Mouse (Mus musculus): ENCODE results near the gene Gm9857.

The Gm9857 gene

DNA sequence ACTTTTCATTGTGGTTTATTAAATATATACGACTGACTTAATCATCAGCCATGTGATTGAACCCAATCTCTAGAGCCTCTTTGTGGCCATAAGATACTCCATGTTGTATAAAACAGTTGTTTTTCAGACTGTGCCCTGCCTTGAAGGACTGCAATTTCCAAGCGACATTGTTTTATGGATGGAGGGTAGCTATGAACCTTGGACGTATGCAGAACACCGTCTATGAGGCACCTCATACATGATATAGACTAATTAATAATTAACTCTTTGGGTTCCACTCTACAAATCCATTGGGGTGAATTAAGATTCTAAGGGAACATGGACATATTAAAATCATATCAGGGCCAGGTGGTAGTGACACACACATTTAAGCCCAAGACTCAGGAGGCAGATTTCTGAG, 14.6 kb downstream of the Gm9857 start:
- DNase-seq (ENCODE audit: low spot score) = no peak

DNA sequence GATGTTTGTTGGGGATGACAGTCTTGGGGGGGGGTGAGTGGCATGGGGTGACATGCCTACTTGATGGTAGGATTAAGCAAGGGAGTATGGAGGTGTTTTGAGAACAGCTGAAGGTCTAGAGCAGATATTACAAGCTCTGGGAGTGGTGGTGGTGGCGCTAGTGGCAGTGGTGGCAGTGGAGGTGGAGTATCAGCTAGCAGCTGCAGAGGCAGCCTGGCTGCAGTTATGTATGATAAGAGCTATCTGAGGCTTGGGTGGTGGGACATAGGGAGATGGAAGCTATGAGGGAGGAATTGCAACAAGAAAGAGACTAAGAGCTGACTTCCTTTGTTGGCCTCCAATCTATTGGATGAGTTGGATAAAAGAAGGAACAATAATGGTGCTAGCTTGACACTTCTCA, 18.4 kb downstream of the Gm9857 start:
- no peak for DNase-seq (ENCODE audit: low spot score)

- no peak for DNase-seq (ENCODE audit: low spot score)
These were observed 19.7 kb downstream of the Gm9857 start for GRCm38 (mm10) chr3:108920442-108921070.

- DNase-seq (ENCODE audit: low spot score) = no peak
These were observed 21.4 kb downstream of the Gm9857 start for GRCm38 (mm10) chr3:108918852-108919251.

GRCm38 (mm10) chr3:108917986-108918385, 22.3 kb downstream of the Gm9857 start:
- no peak for DNase-seq (ENCODE audit: low spot score)

- no peak for DNase-seq (ENCODE audit: low spot score)
These were observed 23.4 kb downstream of the Gm9857 start for GRCm38 (mm10) chr3:108916857-108917256.

DNA sequence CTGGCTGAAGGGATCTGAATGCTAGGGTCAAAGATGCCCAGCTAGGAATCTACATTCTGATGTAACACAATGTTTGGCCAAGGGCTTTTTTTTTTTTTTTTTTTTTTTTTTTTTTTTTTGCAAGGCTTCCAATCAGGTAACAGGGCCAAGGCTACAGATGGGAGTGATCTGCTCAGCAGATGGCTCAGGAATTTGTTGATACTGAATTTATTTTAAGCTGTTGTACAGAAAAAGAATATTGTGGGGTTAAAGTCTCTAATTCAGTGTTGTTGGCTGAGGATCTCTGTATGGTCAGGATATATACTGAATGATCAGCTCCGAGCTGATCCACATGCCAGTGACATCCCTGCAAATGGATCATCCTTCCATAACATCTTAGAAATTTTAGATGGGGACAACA, 24.2 kb downstream of the Gm9857 start:
- DNase-seq (ENCODE audit: low spot score) = no peak

DNA sequence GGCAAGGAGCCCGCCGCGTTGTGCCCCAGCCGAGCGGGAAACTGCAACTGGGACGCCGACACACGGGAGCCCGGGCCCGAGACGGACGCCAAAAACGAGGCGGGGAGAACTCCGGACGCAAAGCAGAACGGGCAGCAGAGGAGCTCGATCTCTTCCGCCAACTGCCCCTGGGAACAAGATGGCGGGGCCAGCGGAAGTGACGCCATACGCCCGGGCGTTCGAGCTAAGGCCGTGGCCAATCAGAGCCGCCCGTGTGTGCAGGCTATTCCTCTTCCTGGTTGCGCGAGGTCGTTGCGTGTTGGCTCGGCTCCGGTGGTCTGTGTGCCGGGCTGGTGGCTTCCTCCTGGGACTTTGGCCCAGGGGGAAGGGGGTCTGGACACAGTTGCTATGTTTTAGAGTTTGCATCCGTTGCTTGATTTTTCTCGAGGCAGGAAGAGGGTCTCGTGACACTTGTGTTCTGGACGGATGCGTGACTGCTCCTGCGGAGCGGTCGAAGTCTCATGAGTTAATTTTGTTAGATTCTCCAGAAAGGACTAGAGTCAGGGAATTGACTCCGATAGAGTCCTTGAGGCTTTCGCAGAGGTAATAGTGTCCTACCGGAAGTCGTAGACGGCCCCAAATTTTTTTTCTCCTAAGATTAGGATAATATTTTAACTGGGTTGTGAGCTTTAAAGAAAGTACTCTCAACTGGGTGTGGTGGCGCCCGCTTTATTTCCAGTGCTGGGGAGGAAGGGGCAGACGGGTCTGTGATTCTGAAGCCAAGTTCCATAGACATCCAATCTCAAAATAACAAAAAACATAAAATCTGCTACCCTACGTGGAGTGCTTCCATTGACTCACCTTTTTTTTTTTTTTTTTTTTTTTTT, 28.5 kb downstream of the Gm9857 start, which contains the start of gene Prpf38b:
Gene Prpf38b, minus strand, starts transcription at position 180 of the 866 bp plus-strand sequence.
- peak; percentile 96 for DNase-seq (ENCODE audit: low spot score)

DNA sequence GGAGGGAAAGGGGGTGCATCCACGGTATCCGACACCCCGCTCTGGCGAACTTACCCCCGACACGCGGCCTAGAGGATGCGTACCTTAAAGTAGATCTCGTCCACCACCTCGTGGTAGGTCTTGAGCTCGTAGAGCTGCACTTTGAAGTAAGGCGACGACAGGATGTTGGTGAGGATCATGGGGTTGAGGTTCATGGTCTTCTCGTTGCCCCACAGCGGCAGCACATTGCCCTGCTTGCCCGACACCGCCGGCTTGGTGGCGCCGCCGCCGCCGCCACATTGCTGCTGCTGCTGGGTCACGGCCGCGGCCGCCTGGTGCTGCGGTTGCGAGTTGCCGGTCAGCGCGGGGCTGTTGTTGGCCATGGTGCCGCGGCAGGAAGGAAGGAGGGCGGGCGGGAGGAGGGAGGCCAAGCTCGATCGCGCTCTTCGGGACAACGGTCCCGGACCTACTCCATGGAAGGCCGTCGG, 29.1 kb downstream of the Gm9857 start:
- DNase-seq (ENCODE audit: low spot score) = peak; percentile 65

DNA sequence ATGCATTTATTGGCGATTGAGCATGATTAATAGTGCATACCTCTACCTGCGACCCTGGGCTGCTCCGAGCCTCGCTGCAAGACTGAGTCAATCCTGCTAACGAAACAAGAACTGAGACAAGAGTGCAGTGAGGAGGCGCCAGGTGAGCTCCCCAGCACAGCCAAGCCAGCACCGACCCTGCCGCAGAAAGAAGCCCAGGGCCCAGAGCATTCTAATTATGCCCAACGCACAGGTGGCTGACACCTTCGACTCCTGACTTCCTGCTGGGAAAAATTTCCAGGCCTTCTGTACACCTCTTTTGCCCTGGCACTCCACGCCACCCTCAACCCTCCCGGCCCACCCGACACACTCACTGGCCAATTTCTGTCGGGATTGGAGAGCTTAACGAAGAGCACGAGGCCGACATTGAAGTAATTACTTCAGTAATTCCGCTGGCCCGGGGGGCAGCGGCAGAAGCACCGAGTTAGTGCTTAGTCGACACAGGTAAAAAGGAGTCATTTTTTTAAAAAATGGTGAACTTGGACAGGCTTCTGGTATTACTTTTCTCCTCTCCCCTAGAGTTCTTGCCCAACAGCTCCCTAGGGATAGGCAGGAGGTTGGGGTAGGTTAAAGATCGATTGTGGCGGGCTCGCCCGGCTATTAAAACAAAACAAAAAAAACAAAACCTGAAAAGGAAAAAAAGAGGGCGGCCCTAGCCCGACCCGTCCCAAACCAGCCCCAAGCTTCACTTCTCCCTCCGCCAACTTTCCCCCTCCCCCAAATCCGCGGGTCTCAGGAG, 29.8 kb downstream of the Gm9857 start:
- DNase-seq (ENCODE audit: low spot score) = no peak

- DNase-seq (ENCODE audit: low spot score) = no peak
These were observed 37.3 kb downstream of the Gm9857 start for GRCm38 (mm10) chr3:108902934-108903333.

- no peak for DNase-seq (ENCODE audit: low spot score)
These were observed 38.2 kb downstream of the Gm9857 start for GRCm38 (mm10) chr3:108902038-108902437.

- DNase-seq (ENCODE audit: low spot score) = no peak
These were observed 39.6 kb downstream of the Gm9857 start for GRCm38 (mm10) chr3:108900681-108901080.

- no peak for DNase-seq (ENCODE audit: low spot score)
These were observed 40.1 kb downstream of the Gm9857 start for GRCm38 (mm10) chr3:108900147-108900546.

DNA sequence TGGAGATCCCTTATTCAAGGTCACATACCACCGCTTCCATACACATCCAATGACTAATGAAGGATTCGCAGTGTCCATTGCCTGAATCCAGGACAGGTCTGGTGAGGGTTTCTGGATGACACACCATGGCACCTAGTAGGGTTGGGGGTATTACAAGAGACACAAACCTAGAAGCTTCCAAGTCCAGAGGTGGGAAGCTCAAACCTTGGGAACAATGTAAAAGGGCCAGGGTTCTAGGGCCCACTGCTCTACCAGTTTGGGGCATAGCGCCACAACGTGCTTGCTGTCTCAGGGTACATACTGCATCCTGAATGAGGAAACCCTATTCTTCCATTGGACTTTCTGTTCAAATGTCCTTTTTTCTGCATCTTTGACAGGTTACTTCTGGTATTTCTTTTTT, 41.6 kb downstream of the Gm9857 start:
- no peak for DNase-seq (ENCODE audit: low spot score)

GRCm38 (mm10) chr3:108892914-108893313, 47.3 kb downstream of the Gm9857 start:
- DNase-seq (ENCODE audit: low spot score) = no peak

- no peak for DNase-seq (ENCODE audit: low spot score)
These were observed 48.2 kb downstream of the Gm9857 start for GRCm38 (mm10) chr3:108892080-108892479.

All from urinary bladder, postnatal 14 days (tissue).